Mouse (Mus musculus): ENCODE measurements at regions not wholly inside any gene's neighbourhood (a gene's known extent, or its start where the extent isn't known, plus 50 kb on each side); places are given as distances from the start of the nearest gene placed in this dataset.

- Histone ChIP-seq H3K27me3 (ENCODE audit: control insufficient read depth, insufficient read depth, low read length) (no peaks in the 10 kb centered on the region), H3K27ac (replicated peaks; ENCODE audit: insufficient read depth, low read depth, low read length) (no peak overlapping the region), H3K9ac (ENCODE audit: low read depth, low read length) (no peak overlapping the region), H3K79me2 (ENCODE audit: control insufficient read depth, insufficient read depth, low read length) (no peaks in the 10 kb centered on the region), H3K4me1 (ENCODE audit: control insufficient read depth, insufficient read depth, low read length) (no peaks in the 10 kb centered on the region), H3K36me3 (ENCODE audit: control insufficient read depth, insufficient read depth, low read length) (no peaks in the 10 kb centered on the region), H3K4me3 (ENCODE audit: insufficient read depth, low read depth, low read length) (no peak overlapping the region)
- no peak for DNase-seq (ENCODE audit: extremely low read depth, low read depth, low spot score)
- WGBS, result 71% methylated on average over 2 of the region's 2 CpGs
- no peak for TF ChIP-seq CTCF (IDR thresholded peaks at IDR 0.05; ENCODE audit: low read depth, low read length)
- no peak for TF ChIP-seq POLR2A (IDR thresholded peaks at IDR 0.05; ENCODE audit: extremely low read depth, insufficient read depth, low read length)
Observed at GRCm38 (mm10) chr15:40068051-40068450, 66.1 kb upstream of the 9330182O14Rik start.

- Histone ChIP-seq H3K27me3 (ENCODE audit: control insufficient read depth, insufficient read depth, low read length) (no peaks in the 10 kb centered on the region), H3K36me3 (ENCODE audit: control insufficient read depth, insufficient read depth, low read length) (no peaks in the 10 kb centered on the region), H3K4me3 (ENCODE audit: insufficient read depth, low read depth, low read length) (no peak overlapping the region), H3K79me2 (ENCODE audit: control insufficient read depth, insufficient read depth, low read length) (no peaks in the 10 kb centered on the region), H3K9ac (ENCODE audit: low read depth, low read length) (no peak overlapping the region), H3K4me1 (ENCODE audit: control insufficient read depth, insufficient read depth, low read length) (no peaks in the 10 kb centered on the region), H3K27ac (replicated peaks; ENCODE audit: insufficient read depth, low read depth, low read length) (no peak overlapping the region)
- DNase-seq (ENCODE audit: extremely low read depth, low read depth, low spot score), result no peak
- TF ChIP-seq CTCF (IDR thresholded peaks at IDR 0.05; ENCODE audit: low read depth, low read length), result no peak
- TF ChIP-seq POLR2A (IDR thresholded peaks at IDR 0.05; ENCODE audit: extremely low read depth, insufficient read depth, low read length), result no peak
- 80% methylated on average over 3 of the region's 3 CpGs for WGBS
Observed at GRCm38 (mm10) chr15:40075334-40075893, 58.8 kb upstream of the 9330182O14Rik start.

GRCm38 (mm10) chr15:40079872-40080271, 54.3 kb upstream of the 9330182O14Rik start:
- no peaks in the 10 kb centered on the region for H3K79me2 ChIP-seq (ENCODE audit: control insufficient read depth, insufficient read depth, low read length)
- no peak overlapping the region for H3K4me3 ChIP-seq (ENCODE audit: insufficient read depth, low read depth, low read length)
- H3K9ac ChIP-seq (ENCODE audit: low read depth, low read length), result no peak overlapping the region
- no peak overlapping the region for H3K27ac ChIP-seq (replicated peaks; ENCODE audit: insufficient read depth, low read depth, low read length)
- no peaks in the 10 kb centered on the region for H3K4me1 ChIP-seq (ENCODE audit: control insufficient read depth, insufficient read depth, low read length)
- no peaks in the 10 kb centered on the region for H3K27me3 ChIP-seq (ENCODE audit: control insufficient read depth, insufficient read depth, low read length)
- 87% methylated on average over 6 of the region's 6 CpGs for WGBS
- no peak for DNase-seq (ENCODE audit: extremely low read depth, low read depth, low spot score)
- TF ChIP-seq POLR2A (IDR thresholded peaks at IDR 0.05; ENCODE audit: extremely low read depth, insufficient read depth, low read length) (no peak), CTCF (IDR thresholded peaks at IDR 0.05; ENCODE audit: low read depth, low read length) (no peak)
- H3K36me3 ChIP-seq (ENCODE audit: control insufficient read depth, insufficient read depth, low read length), result no peaks in the 10 kb centered on the region

All from liver, adult 2 months (tissue).